Mouse (Mus musculus) stomach, postnatal 0 days (tissue): ENCODE measurements at regions not wholly inside any gene's neighbourhood (a gene's known extent, or its start where the extent isn't known, plus 50 kb on each side); places are given as distances from the start of the nearest gene placed in this dataset.

Experiments used
- ATAC-seq: fragments of 200-750 bp; cut with Nextera tagmentation; 2 replicates; pipeline ENCODE4 v1.8.0; 2017; ENCODE audit not compliant: low FRiP score, low TSS enrichment
- DNase-seq: peaks from one replicate; pipeline ENCODE4 v3.0.0-alpha.2; 2016; ENCODE audit warnings: low spot score
- H3K27ac ChIP-seq: fragments of 300-500 bp; sonication (generic); replicated peaks from 2 replicates; pipeline ENCODE4 v1.5.1; 2014; ENCODE audit warnings: mild to moderate bottlenecking, control low read depth
- H3K27me3 ChIP-seq: fragments of 300-500 bp; sonication (generic); 2 replicates; pipeline ENCODE4 v1.6.1; 2014; ENCODE audit warnings: low read length; ENCODE audit not compliant: control insufficient read depth, insufficient read depth
- H3K36me3 ChIP-seq: fragments of 300-500 bp; sonication (generic); 2 replicates; pipeline ENCODE4 v1.6.1; 2014; ENCODE audit warnings: low read length, mixed read lengths; ENCODE audit not compliant: control insufficient read depth, insufficient read depth
- H3K4me1 ChIP-seq: fragments of 300-500 bp; sonication (generic); replicated peaks from 2 replicates; pipeline ENCODE4 v1.6.1; 2014; ENCODE audit warnings: antibody characterized with exemption; ENCODE audit not compliant: control insufficient read depth, insufficient read depth
- H3K4me2 ChIP-seq: fragments of 300-500 bp; sonication (generic); replicated peaks from 2 replicates; pipeline ENCODE4 v1.6.1; 2014; ENCODE audit warnings: low read depth, mild to moderate bottlenecking, control low read depth, moderate library complexity
- H3K4me3 ChIP-seq: fragments of 300-500 bp; sonication (generic); 2 replicates; pipeline ENCODE4 v1.5.1; 2014; ENCODE audit warnings: low read depth, low read length, control low read depth
- H3K9ac ChIP-seq: fragments of 300-500 bp; sonication (generic); 2 replicates; pipeline ENCODE4 v1.6.1; 2014; ENCODE audit warnings: mild to moderate bottlenecking, low read length, control low read depth, mixed read lengths
- H3K9me3 ChIP-seq: fragments of 300-500 bp; sonication (generic); 2 replicates; pipeline ENCODE4 v1.6.1; 2016; ENCODE audit warnings: low read length; ENCODE audit not compliant: control insufficient read depth
- CTCF ChIP-seq: IDR thresholded peaks from 2 replicates; pipeline ENCODE4 v1.5.1; 2016; ENCODE audit warnings: antibody characterized with exemption, low read depth, mild to moderate bottlenecking, moderate library complexity
- EP300 ChIP-seq: optimal IDR thresholded peaks from 2 replicates; pipeline ENCODE3; 2016; ENCODE audit warnings: antibody characterized with exemption
- WGBS: fragments of 180-500 bp; shearing (Covaris S2); extraction: QIAGEN DNeasy Blood & Tissue Kit; methylation state at CpG from one replicate; pipeline ENCODE4 v1.1.7; 2014; 5-methylcytosine and 5-hydroxymethylcytosine counted together

GRCm38 (mm10) chr12:90810666-90811065 is 72.4 kb upstream of the Dio2 start:
- Histone ChIP-seq H3K9me3 (no peaks in the 10 kb centered on the region), H3K4me2 (no peak overlapping the region), H3K27me3 (no peaks in the 10 kb centered on the region), H3K36me3 (no peaks in the 10 kb centered on the region), H3K9ac (no peak overlapping the region), H3K4me3 (no peak overlapping the region), H3K27ac (no peak overlapping the region), H3K4me1 (no peaks in the 10 kb centered on the region)
- TF ChIP-seq EP300 = no peak
- no peak for TF ChIP-seq CTCF
- no peak for ATAC-seq
- no peak for DNase-seq
- 76% methylated on average over 6 of the region's 6 CpGs for WGBS

- Histone ChIP-seq H3K9ac (no peak overlapping the region), H3K9me3 (no peaks in the 10 kb centered on the region), H3K4me1 (no peaks in the 10 kb centered on the region), H3K4me2 (no peak overlapping the region), H3K36me3 (no peaks in the 10 kb centered on the region), H3K27ac (no peak overlapping the region), H3K27me3 (no peaks in the 10 kb centered on the region), H3K4me3 (no peak overlapping the region)
- DNase-seq (no peak), ATAC-seq (no peak)
- TF ChIP-seq CTCF (no peak), EP300 (no peak)
- 94% methylated on average over 2 of the region's 2 CpGs for WGBS
Observed at GRCm38 (mm10) chr12:90790562-90790961, 52.3 kb upstream of the Dio2 start.
